Mouse (Mus musculus): ENCODE data around the gene Pnkd. TPM values are rescaled to one million over a fixed set of nuclear protein-coding genes. Genes with fewer than 3 reads are reported as not detected.

Pnkd gene
- polyA plus RNA-seq, 1 experiment from 2014 or later = 169 TPM

DNA sequence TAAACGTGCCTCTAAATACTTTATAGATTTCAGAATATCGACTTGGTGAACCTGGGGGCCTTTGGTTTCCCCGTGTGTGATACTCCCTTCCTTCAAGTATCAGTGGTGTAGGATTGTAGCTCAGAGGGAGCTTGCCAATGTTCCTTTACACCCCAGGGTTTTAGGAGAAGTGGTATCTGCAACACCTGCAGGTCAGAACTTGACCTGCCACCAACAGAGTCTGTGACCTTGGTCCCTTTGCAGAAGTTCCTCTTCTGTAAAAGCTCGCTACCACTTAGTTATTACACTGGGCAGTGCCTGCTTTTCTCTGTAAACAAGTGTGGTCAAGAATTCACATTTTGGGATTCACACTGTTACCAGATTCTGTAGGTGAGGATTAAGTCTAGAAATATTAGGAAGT is 34.6 kb upstream of the Pnkd start:
- Histone ChIP-seq H3K9me3 (replicated peaks; ENCODE audit: low read length) (no peaks in the 10 kb centered on the region), H3K9ac (ENCODE audit: low read depth, low read length) (no peak overlapping the region), H3K27me3 (ENCODE audit: insufficient read depth, low read length) (no peaks in the 10 kb centered on the region), H3K4me2 (ENCODE audit: low read length) (no peak overlapping the region), H3K4me3 (replicated peaks; ENCODE audit: low read depth, low read length) (no peak overlapping the region), H3K36me3 (ENCODE audit: insufficient read depth, low read length) (peaks cover 47% of the 10 kb centered on the region), H3K27ac (peak overlapping the region; percentile 93), H3K4me1 (replicated peaks; ENCODE audit: insufficient read depth, low read length) (peaks cover 20% of the 10 kb centered on the region)
- ATAC-seq (replicated peaks; ENCODE audit: low FRiP score, low read depth) (no peak), DNase-seq (ENCODE audit: low spot score) (no peak)
- TF ChIP-seq CTCF (IDR thresholded peaks at IDR 0.05; ENCODE audit: low read depth) = no peak
- 81% methylated on average over 4 of the region's 4 CpGs for WGBS

DNA sequence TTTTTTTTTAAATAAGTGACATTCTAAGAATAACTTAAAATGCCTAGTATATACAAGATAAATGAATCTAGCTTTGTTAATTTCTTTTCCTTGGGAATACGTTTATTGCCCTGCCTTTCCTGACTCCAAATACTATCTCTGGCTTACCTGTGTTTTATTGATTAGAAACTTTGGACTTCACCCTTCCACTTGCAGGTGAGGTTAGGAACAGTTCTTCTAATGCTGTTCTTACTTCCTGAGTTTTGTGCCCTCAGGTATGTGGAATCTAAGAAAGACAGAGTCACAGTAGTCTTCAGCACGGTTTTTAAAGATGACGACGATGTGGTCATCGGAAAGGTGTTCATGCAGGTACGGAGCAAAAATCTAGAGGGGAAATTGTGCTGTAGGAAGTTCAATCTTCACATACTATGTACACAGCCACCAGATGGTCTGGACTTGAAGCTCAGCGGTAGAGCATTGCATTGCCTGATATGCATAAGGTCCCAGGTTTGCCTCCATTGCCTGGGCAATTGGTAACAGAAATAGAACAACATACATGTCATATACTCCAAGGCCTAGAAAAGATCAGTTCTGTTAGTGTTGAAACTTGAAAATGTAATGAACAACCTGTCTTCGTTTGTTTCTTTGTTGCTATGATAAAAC is 28.9 kb upstream of the Pnkd start:
- TF ChIP-seq CTCF (IDR thresholded peaks at IDR 0.05; ENCODE audit: low read depth) = no peak
- peaks cover 64% of the 10 kb centered on the region for H3K36me3 ChIP-seq (ENCODE audit: insufficient read depth, low read length)
- WGBS = 94% methylated on average over 8 of the region's 8 CpGs
- DNase-seq (ENCODE audit: low spot score) (no peak), ATAC-seq (replicated peaks; ENCODE audit: low FRiP score, low read depth) (no peak)
- H3K27me3 ChIP-seq (ENCODE audit: insufficient read depth, low read length) = no peaks in the 10 kb centered on the region
- no peak overlapping the region for H3K27ac ChIP-seq
- H3K4me1 ChIP-seq (replicated peaks; ENCODE audit: insufficient read depth, low read length) = no peaks in the 10 kb centered on the region
- H3K4me3 ChIP-seq (replicated peaks; ENCODE audit: low read depth, low read length) = no peak overlapping the region
- no peaks in the 10 kb centered on the region for H3K9me3 ChIP-seq (replicated peaks; ENCODE audit: low read length)
- no peak overlapping the region for H3K9ac ChIP-seq (ENCODE audit: low read depth, low read length)
- no peak overlapping the region for H3K4me2 ChIP-seq (ENCODE audit: low read length)

DNA sequence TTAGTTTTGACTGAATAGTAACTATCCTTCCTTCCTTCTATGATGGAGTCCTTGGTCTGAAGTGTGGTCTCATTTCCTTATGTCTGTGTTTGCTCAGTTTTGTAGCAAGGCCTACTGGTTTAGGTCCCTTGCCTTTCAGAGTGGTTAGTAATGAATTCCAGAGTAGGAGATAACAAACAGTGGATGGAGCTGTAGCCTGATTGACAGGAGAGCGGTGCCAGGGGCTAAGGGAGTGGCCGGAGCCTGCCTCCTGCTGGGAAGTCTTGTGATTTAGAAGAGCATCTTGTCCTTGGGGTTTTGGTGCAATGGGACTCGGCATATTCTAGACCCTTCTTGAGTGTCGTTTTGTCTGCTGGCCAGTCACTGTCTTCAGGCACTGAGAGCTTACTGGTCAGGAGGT is 27.9 kb upstream of the Pnkd start:
- Histone ChIP-seq H3K4me2 (ENCODE audit: low read length) (no peak overlapping the region), H3K9ac (ENCODE audit: low read depth, low read length) (no peak overlapping the region), H3K36me3 (ENCODE audit: insufficient read depth, low read length) (peaks cover 56% of the 10 kb centered on the region), H3K27ac (no peak overlapping the region), H3K4me3 (replicated peaks; ENCODE audit: low read depth, low read length) (no peak overlapping the region), H3K4me1 (replicated peaks; ENCODE audit: insufficient read depth, low read length) (no peaks in the 10 kb centered on the region), H3K27me3 (ENCODE audit: insufficient read depth, low read length) (no peaks in the 10 kb centered on the region), H3K9me3 (replicated peaks; ENCODE audit: low read length) (no peaks in the 10 kb centered on the region)
- no peak for DNase-seq (ENCODE audit: low spot score)
- 79% methylated on average over 4 of the region's 4 CpGs for WGBS
- ATAC-seq (replicated peaks; ENCODE audit: low FRiP score, low read depth) = no peak
- TF ChIP-seq CTCF (IDR thresholded peaks at IDR 0.05; ENCODE audit: low read depth) = no peak

DNA sequence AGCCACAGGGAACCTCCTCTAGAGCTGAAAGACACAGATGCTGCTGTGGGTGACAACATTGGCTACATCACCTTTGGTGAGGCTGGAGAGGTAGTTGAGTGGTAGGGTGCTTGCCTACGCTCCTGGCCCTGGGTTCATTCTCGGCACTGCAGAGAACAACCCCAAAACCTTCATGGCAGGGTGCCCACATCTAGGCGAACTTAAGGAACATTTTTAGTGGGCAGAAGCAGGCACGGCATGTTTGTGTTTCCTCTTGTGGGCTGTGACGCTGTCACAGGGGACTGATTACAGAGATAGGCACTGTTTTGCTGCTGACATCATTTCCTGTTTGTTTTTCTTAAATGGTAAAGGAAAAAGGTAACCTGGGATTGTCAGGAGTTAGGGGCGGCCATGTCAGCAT is 22.2 kb upstream of the Pnkd start:
- no peak for DNase-seq (ENCODE audit: low spot score)
- no peak for TF ChIP-seq CTCF (IDR thresholded peaks at IDR 0.05; ENCODE audit: low read depth)
- Histone ChIP-seq H3K9me3 (replicated peaks; ENCODE audit: low read length) (no peaks in the 10 kb centered on the region), H3K27ac (no peak overlapping the region), H3K4me2 (ENCODE audit: low read length) (no peak overlapping the region), H3K4me3 (replicated peaks; ENCODE audit: low read depth, low read length) (no peak overlapping the region), H3K4me1 (replicated peaks; ENCODE audit: insufficient read depth, low read length) (no peaks in the 10 kb centered on the region), H3K36me3 (ENCODE audit: insufficient read depth, low read length) (peaks cover 62% of the 10 kb centered on the region), H3K9ac (ENCODE audit: low read depth, low read length) (no peak overlapping the region), H3K27me3 (ENCODE audit: insufficient read depth, low read length) (no peaks in the 10 kb centered on the region)
- ATAC-seq (replicated peaks; ENCODE audit: low FRiP score, low read depth) = no peak
- WGBS = 81% methylated on average over 6 of the region's 6 CpGs

DNA sequence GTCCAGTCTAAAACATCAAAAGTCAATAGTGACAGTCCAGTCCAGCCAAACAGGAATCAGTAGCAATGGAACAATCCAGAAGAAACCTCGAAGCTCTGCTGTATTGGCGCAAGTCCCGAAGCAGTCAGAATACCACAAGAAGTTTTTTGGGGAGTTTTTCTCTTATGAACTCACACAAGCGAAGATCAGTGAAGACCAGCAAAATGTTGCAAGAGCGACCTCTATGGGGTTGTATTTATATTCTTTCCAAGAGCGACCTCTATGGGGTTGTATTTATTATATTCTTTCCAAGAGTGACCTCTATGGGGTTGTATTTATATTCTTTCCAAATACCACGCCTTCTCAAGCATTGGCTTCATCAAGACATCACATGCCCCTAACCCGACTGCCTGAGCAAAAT is 16.0 kb upstream of the Pnkd start:
- Histone ChIP-seq H3K4me1 (replicated peaks; ENCODE audit: insufficient read depth, low read length) (0 out of 2 replicates have a peak, but pooled peaks cover under 1% of the 10 kb centered on the region), H3K27me3 (ENCODE audit: insufficient read depth, low read length) (no peaks in the 10 kb centered on the region), H3K27ac (no peak overlapping the region), H3K36me3 (ENCODE audit: insufficient read depth, low read length) (peaks cover 47% of the 10 kb centered on the region), H3K4me3 (replicated peaks; ENCODE audit: low read depth, low read length) (no peak overlapping the region), H3K4me2 (ENCODE audit: low read length) (no peak overlapping the region), H3K9me3 (replicated peaks; ENCODE audit: low read length) (no peaks in the 10 kb centered on the region), H3K9ac (ENCODE audit: low read depth, low read length) (no peak overlapping the region)
- WGBS = 89% methylated on average over 8 of the region's 8 CpGs
- TF ChIP-seq CTCF (IDR thresholded peaks at IDR 0.05; ENCODE audit: low read depth) = peak; percentile 18; the same call in 1 of the 2 replicates
- ATAC-seq (replicated peaks; ENCODE audit: low FRiP score, low read depth) = no peak
- no peak for DNase-seq (ENCODE audit: low spot score)

DNA sequence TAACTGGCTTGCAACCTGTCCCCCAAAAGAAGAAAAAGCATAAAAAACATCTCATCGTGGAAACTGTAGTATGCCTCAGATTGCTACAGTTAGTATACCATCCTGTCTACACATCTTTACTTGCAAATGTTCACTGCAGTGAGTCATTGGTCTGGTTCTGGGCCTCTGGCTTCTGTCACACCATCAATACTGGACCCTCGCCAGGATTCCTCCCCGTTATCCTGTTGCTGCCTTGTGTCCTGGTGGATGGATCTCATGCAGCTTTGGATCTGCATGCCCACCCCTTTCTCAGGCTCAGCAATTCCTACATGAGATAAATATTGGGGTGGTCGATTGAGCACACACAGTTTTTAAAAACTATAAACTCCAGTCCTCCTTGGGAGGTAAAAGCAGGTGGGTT is 13.1 kb upstream of the Pnkd start:
- TF ChIP-seq CTCF (IDR thresholded peaks at IDR 0.05; ENCODE audit: low read depth) = no peak
- H3K4me3 ChIP-seq (replicated peaks; ENCODE audit: low read depth, low read length) = no peak overlapping the region
- H3K9ac ChIP-seq (ENCODE audit: low read depth, low read length) = no peak overlapping the region
- no peak overlapping the region for H3K4me2 ChIP-seq (ENCODE audit: low read length)
- H3K36me3 ChIP-seq (ENCODE audit: insufficient read depth, low read length) = peaks cover 20% of the 10 kb centered on the region
- H3K27ac ChIP-seq = no peak overlapping the region
- WGBS = 63% methylated on average over 4 of the region's 4 CpGs
- DNase-seq (ENCODE audit: low spot score) (no peak), ATAC-seq (replicated peaks; ENCODE audit: low FRiP score, low read depth) (no peak)
- H3K9me3 ChIP-seq (replicated peaks; ENCODE audit: low read length) = no peaks in the 10 kb centered on the region
- peaks cover 11% of the 10 kb centered on the region; the same call in 1 of the 2 replicates for H3K4me1 ChIP-seq (replicated peaks; ENCODE audit: insufficient read depth, low read length)
- no peaks in the 10 kb centered on the region for H3K27me3 ChIP-seq (ENCODE audit: insufficient read depth, low read length)

DNA sequence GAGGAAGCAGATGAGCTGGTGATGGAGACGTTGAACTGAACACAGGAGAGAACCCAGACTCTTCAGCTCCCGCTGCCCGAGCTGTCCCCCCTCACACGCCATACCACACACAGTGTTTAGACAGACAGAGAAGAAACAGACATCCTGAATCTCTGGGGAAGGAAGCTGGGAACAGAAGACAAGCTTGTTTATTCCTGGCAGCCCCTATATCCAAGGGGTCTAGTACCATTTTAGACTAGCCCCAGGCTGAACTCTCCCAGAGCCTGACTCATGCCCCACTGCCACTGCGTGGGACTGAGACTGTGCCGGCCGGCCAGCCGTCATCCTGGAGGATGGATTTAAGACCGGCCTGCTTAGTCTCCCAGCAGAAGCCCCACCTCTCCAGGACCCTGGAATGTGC is 9.7 kb upstream of the Pnkd start:
- Histone ChIP-seq H3K9ac (ENCODE audit: low read depth, low read length) (no peak overlapping the region), H3K9me3 (replicated peaks; ENCODE audit: low read length) (no peaks in the 10 kb centered on the region), H3K4me2 (ENCODE audit: low read length) (no peak overlapping the region), H3K27ac (0 out of 2 replicates have a peak overlapping the region, but pooled peaks have one; percentile 19), H3K27me3 (ENCODE audit: insufficient read depth, low read length) (no peaks in the 10 kb centered on the region), H3K36me3 (ENCODE audit: insufficient read depth, low read length) (peaks cover 14% of the 10 kb centered on the region; the same call in 1 of the 2 replicates), H3K4me3 (replicated peaks; ENCODE audit: low read depth, low read length) (no peak overlapping the region), H3K4me1 (replicated peaks; ENCODE audit: insufficient read depth, low read length) (peaks cover 21% of the 10 kb centered on the region; the same call in 1 of the 2 replicates)
- no peak for TF ChIP-seq CTCF (IDR thresholded peaks at IDR 0.05; ENCODE audit: low read depth)
- peak; percentile 37; the same call in 1 of the 2 replicates for ATAC-seq (replicated peaks; ENCODE audit: low FRiP score, low read depth)
- DNase-seq (ENCODE audit: low spot score) = peak; percentile 28
- 12% methylated on average over 9 of the region's 9 CpGs for whole genome bisulfite sequencing

Measured in kidney, postnatal 0 days (tissue).